Mouse (Mus musculus): ENCODE data around the gene Sdc3. TPM values are rescaled to one million over a fixed set of nuclear protein-coding genes. Genes with fewer than 3 reads are reported as not detected.

Sdc3 gene
- polyA plus RNA-seq, 1 experiment from 2014 or later, result 95.7 TPM

- H3K9me3 ChIP-seq (ENCODE audit: control insufficient read depth, low read length), result no peaks in the 10 kb centered on the region
- no peak for DNase-seq
Measured at GRCm38 (mm10) chr4:130857661-130858060, 65.3 kb downstream of the Sdc3 start.

GRCm38 (mm10) chr4:130858880-130859279 is 66.5 kb downstream of the Sdc3 start:
- Histone ChIP-seq H3K4me2 (ENCODE audit: low read length) (no peak overlapping the region), H3K27ac (replicated peaks; ENCODE audit: low read depth, low read length) (no peak overlapping the region), H3K9me3 (ENCODE audit: control insufficient read depth, low read length) (no peaks in the 10 kb centered on the region), H3K36me3 (ENCODE audit: control insufficient read depth, insufficient read depth, low read length) (no peaks in the 10 kb centered on the region), H3K9ac (replicated peaks; ENCODE audit: low read length) (no peak overlapping the region), H3K4me3 (replicated peaks; ENCODE audit: low read depth, low read length) (no peak overlapping the region), H3K4me1 (ENCODE audit: control insufficient read depth, insufficient read depth, low read length) (peaks cover 14% of the 10 kb centered on the region; the same call in 1 of the 2 replicates), H3K27me3 (ENCODE audit: control insufficient read depth, insufficient read depth, low read length) (peaks cover 12% of the 10 kb centered on the region; the same call in 1 of the 2 replicates)
- DNase-seq, result no peak
- no peak for ATAC-seq (ENCODE audit: low FRiP score, low TSS enrichment)
- WGBS, result 95% methylated on average over 7 of the region's 7 CpGs

More at GRCm38 (mm10) chr4:130857661-130858060, 65.3 kb downstream of the Sdc3 start:
- no peak overlapping the region for H3K9ac ChIP-seq (replicated peaks; ENCODE audit: low read length)
- no peaks in the 10 kb centered on the region for H3K36me3 ChIP-seq (ENCODE audit: control insufficient read depth, insufficient read depth, low read length)
- 68% methylated on average over 8 of the region's 8 CpGs for WGBS
- peaks cover 9% of the 10 kb centered on the region; the same call in 1 of the 2 replicates for H3K27me3 ChIP-seq (ENCODE audit: control insufficient read depth, insufficient read depth, low read length)
- H3K4me2 ChIP-seq (ENCODE audit: low read length), result no peak overlapping the region
- H3K4me3 ChIP-seq (replicated peaks; ENCODE audit: low read depth, low read length), result no peak overlapping the region
- no peak overlapping the region for H3K27ac ChIP-seq (replicated peaks; ENCODE audit: low read depth, low read length)
- H3K4me1 ChIP-seq (ENCODE audit: control insufficient read depth, insufficient read depth, low read length), result peaks cover 14% of the 10 kb centered on the region; the same call in 1 of the 2 replicates
- ATAC-seq (ENCODE audit: low FRiP score, low TSS enrichment), result no peak

- Histone ChIP-seq H3K9ac (replicated peaks; ENCODE audit: low read length) (no peak overlapping the region), H3K36me3 (ENCODE audit: control insufficient read depth, insufficient read depth, low read length) (no peaks in the 10 kb centered on the region), H3K4me2 (ENCODE audit: low read length) (no peak overlapping the region), H3K9me3 (ENCODE audit: control insufficient read depth, low read length) (no peaks in the 10 kb centered on the region), H3K4me1 (ENCODE audit: control insufficient read depth, insufficient read depth, low read length) (peaks cover 20% of the 10 kb centered on the region), H3K27me3 (ENCODE audit: control insufficient read depth, insufficient read depth, low read length) (peaks cover 12% of the 10 kb centered on the region; the same call in 1 of the 2 replicates), H3K27ac (replicated peaks; ENCODE audit: low read depth, low read length) (no peak overlapping the region), H3K4me3 (replicated peaks; ENCODE audit: low read depth, low read length) (no peak overlapping the region)
- 67% methylated on average over 8 of the region's 8 CpGs for WGBS
- DNase-seq, result no peak
- ATAC-seq (ENCODE audit: low FRiP score, low TSS enrichment), result no peak
Measured at GRCm38 (mm10) chr4:130859467-130859866, 67.1 kb downstream of the Sdc3 start.

GRCm38 (mm10) chr4:130860902-130861652 is 68.7 kb downstream of the Sdc3 start:
- Histone ChIP-seq H3K4me1 (ENCODE audit: control insufficient read depth, insufficient read depth, low read length) (peaks cover 36% of the 10 kb centered on the region), H3K4me3 (replicated peaks; ENCODE audit: low read depth, low read length) (peak overlapping the region; percentile 25), H3K27ac (replicated peaks; ENCODE audit: low read depth, low read length) (peak overlapping the region; percentile 67), H3K4me2 (ENCODE audit: low read length) (peak overlapping the region; percentile 60), H3K9ac (replicated peaks; ENCODE audit: low read length) (peak overlapping the region; percentile 34; the same call in 1 of the 2 replicates), H3K27me3 (ENCODE audit: control insufficient read depth, insufficient read depth, low read length) (peaks cover 12% of the 10 kb centered on the region; the same call in 1 of the 2 replicates), H3K9me3 (ENCODE audit: control insufficient read depth, low read length) (no peaks in the 10 kb centered on the region), H3K36me3 (ENCODE audit: control insufficient read depth, insufficient read depth, low read length) (no peaks in the 10 kb centered on the region)
- DNase-seq (no peak), ATAC-seq (ENCODE audit: low FRiP score, low TSS enrichment) (peak; percentile 11; the same call in 1 of the 2 replicates)
- 54% methylated on average over 15 of the region's 15 CpGs for WGBS

GRCm38 (mm10) chr4:130861653-130862208 is 69.4 kb downstream of the Sdc3 start:
- H3K27ac ChIP-seq (replicated peaks; ENCODE audit: low read depth, low read length), result peak overlapping the region; percentile 74
- H3K9me3 ChIP-seq (ENCODE audit: control insufficient read depth, low read length), result no peaks in the 10 kb centered on the region
- no peaks in the 10 kb centered on the region for H3K36me3 ChIP-seq (ENCODE audit: control insufficient read depth, insufficient read depth, low read length)
- ATAC-seq (ENCODE audit: low FRiP score, low TSS enrichment), result peak; percentile 87
- H3K4me3 ChIP-seq (replicated peaks; ENCODE audit: low read depth, low read length), result peak overlapping the region; percentile 25
- H3K9ac ChIP-seq (replicated peaks; ENCODE audit: low read length), result peak overlapping the region; percentile 52
- peak; percentile 94 for DNase-seq
- 2% methylated on average over 30 of the region's 30 CpGs for WGBS
- peaks cover 42% of the 10 kb centered on the region for H3K4me1 ChIP-seq (ENCODE audit: control insufficient read depth, insufficient read depth, low read length)
- H3K4me2 ChIP-seq (ENCODE audit: low read length), result peak overlapping the region; percentile 60
- peaks cover 12% of the 10 kb centered on the region; the same call in 1 of the 2 replicates for H3K27me3 ChIP-seq (ENCODE audit: control insufficient read depth, insufficient read depth, low read length)

GRCm38 (mm10) chr4:130862538-130862937 is 70.2 kb downstream of the Sdc3 start:
- Histone ChIP-seq H3K36me3 (ENCODE audit: control insufficient read depth, insufficient read depth, low read length) (no peaks in the 10 kb centered on the region), H3K9ac (replicated peaks; ENCODE audit: low read length) (no peak overlapping the region), H3K27ac (replicated peaks; ENCODE audit: low read depth, low read length) (no peak overlapping the region), H3K4me3 (replicated peaks; ENCODE audit: low read depth, low read length) (no peak overlapping the region), H3K4me1 (ENCODE audit: control insufficient read depth, insufficient read depth, low read length) (peaks cover 45% of the 10 kb centered on the region), H3K4me2 (ENCODE audit: low read length) (no peak overlapping the region), H3K9me3 (ENCODE audit: control insufficient read depth, low read length) (no peaks in the 10 kb centered on the region), H3K27me3 (ENCODE audit: control insufficient read depth, insufficient read depth, low read length) (peaks cover 16% of the 10 kb centered on the region; the same call in 1 of the 2 replicates)
- WGBS, result 75% methylated on average over 5 of the region's 5 CpGs
- no peak for DNase-seq
- ATAC-seq (ENCODE audit: low FRiP score, low TSS enrichment), result no peak

GRCm38 (mm10) chr4:130865460-130865859 is 73.1 kb downstream of the Sdc3 start:
- under 1% methylated on average over 7 of the region's 9 CpGs for WGBS
- no peak overlapping the region for H3K9ac ChIP-seq (replicated peaks; ENCODE audit: low read length)
- H3K9me3 ChIP-seq (ENCODE audit: control insufficient read depth, low read length), result no peaks in the 10 kb centered on the region
- DNase-seq, result no peak
- H3K36me3 ChIP-seq (ENCODE audit: control insufficient read depth, insufficient read depth, low read length), result no peaks in the 10 kb centered on the region
- H3K4me1 ChIP-seq (ENCODE audit: control insufficient read depth, insufficient read depth, low read length), result peaks cover 45% of the 10 kb centered on the region
- H3K27ac ChIP-seq (replicated peaks; ENCODE audit: low read depth, low read length), result peak overlapping the region; percentile 80
- no peak overlapping the region for H3K4me3 ChIP-seq (replicated peaks; ENCODE audit: low read depth, low read length)
- H3K27me3 ChIP-seq (ENCODE audit: control insufficient read depth, insufficient read depth, low read length), result peaks cover 32% of the 10 kb centered on the region; the same call in 1 of the 2 replicates
- peak overlapping the region; percentile 23; the same call in 1 of the 2 replicates for H3K4me2 ChIP-seq (ENCODE audit: low read length)
- peak; percentile 18; the same call in 1 of the 2 replicates for ATAC-seq (ENCODE audit: low FRiP score, low TSS enrichment)

- Histone ChIP-seq H3K9me3 (ENCODE audit: control insufficient read depth, low read length) (no peaks in the 10 kb centered on the region), H3K9ac (replicated peaks; ENCODE audit: low read length) (no peak overlapping the region; the same call in 1 of the 2 replicates), H3K27ac (replicated peaks; ENCODE audit: low read depth, low read length) (peak overlapping the region; percentile 80), H3K4me3 (replicated peaks; ENCODE audit: low read depth, low read length) (no peak overlapping the region), H3K4me1 (ENCODE audit: control insufficient read depth, insufficient read depth, low read length) (peaks cover 45% of the 10 kb centered on the region), H3K36me3 (ENCODE audit: control insufficient read depth, insufficient read depth, low read length) (no peaks in the 10 kb centered on the region), H3K27me3 (ENCODE audit: control insufficient read depth, insufficient read depth, low read length) (peaks cover 28% of the 10 kb centered on the region; the same call in 1 of the 2 replicates), H3K4me2 (ENCODE audit: low read length) (peak overlapping the region; percentile 23; the same call in 1 of the 2 replicates)
- 7% methylated on average over 8 of the region's 8 CpGs for WGBS
- DNase-seq (peak; percentile 94), ATAC-seq (ENCODE audit: low FRiP score, low TSS enrichment) (peak; percentile 60)
Measured at GRCm38 (mm10) chr4:130865901-130866371, 73.6 kb downstream of the Sdc3 start.
